Mouse (Mus musculus): Measurements from ENCODE around the gene Oscar. TPM values are rescaled to one million over a fixed set of nuclear protein-coding genes. Genes with fewer than 3 reads are reported as not detected.
"Not testable (repeated sequence)": the region's sequence is repeated elsewhere in the genome, so short reads cannot be mapped to it uniquely, and the experiment has no call there.

Oscar gene
- total RNA-seq, 2 experiments from 2014 or later: 0.52 to 0.81 TPM

- peak; percentile 86 for DNase-seq
Measured at GRCm38 (mm10) chr7:3609082-3609481, 6.9 kb downstream of the Oscar start.

GRCm38 (mm10) chr7:3608668-3609067, 7.3 kb downstream of the Oscar start:
- DNase-seq: no peak

GRCm38 (mm10) chr7:3607391-3607790, 8.6 kb downstream of the Oscar start:
- DNase-seq: no peak

GRCm38 (mm10) chr7:3606798-3607197, 9.2 kb downstream of the Oscar start:
- DNase-seq: peak; percentile 47

GRCm38 (mm10) chr7:3601119-3601518, 14.8 kb downstream of the Oscar start:
- peak; percentile 77 for DNase-seq

- DNase-seq: not testable (repeated sequence)
Measured at GRCm38 (mm10) chr7:3597755-3598154, 18.2 kb downstream of the Oscar start.

GRCm38 (mm10) chr7:3595146-3595545, 20.8 kb downstream of the Oscar start:
- peak; percentile 23 for DNase-seq

GRCm38 (mm10) chr7:3594686-3595085, 21.3 kb downstream of the Oscar start:
- no peak for DNase-seq

GRCm38 (mm10) chr7:3593855-3594254, 22.1 kb downstream of the Oscar start:
- no peak for DNase-seq

- DNase-seq: no peak
Measured at GRCm38 (mm10) chr7:3591534-3591933, 24.4 kb downstream of the Oscar start.

GRCm38 (mm10) chr7:3590550-3590949, 25.4 kb downstream of the Oscar start:
- DNase-seq: no peak

- no peak for DNase-seq
Measured at GRCm38 (mm10) chr7:3587292-3587691, 28.7 kb downstream of the Oscar start.

GRCm38 (mm10) chr7:3586255-3586654, 29.7 kb downstream of the Oscar start:
- no peak for DNase-seq

GRCm38 (mm10) chr7:3585763-3586162, 30.2 kb downstream of the Oscar start:
- no peak for DNase-seq

GRCm38 (mm10) chr7:3580029-3580428, 35.9 kb downstream of the Oscar start:
- DNase-seq: no peak

- DNase-seq: no peak
Measured at GRCm38 (mm10) chr7:3578952-3579546, 36.9 kb downstream of the Oscar start.

GRCm38 (mm10) chr7:3578196-3578595, 37.8 kb downstream of the Oscar start:
- DNase-seq: no peak

- no peak for DNase-seq
Measured at GRCm38 (mm10) chr7:3576354-3577124, 39.4 kb downstream of the Oscar start.

GRCm38 (mm10) chr7:3574216-3574615, 41.7 kb downstream of the Oscar start:
- DNase-seq: no peak

- no peak for DNase-seq
Measured at GRCm38 (mm10) chr7:3571847-3572246, 44.1 kb downstream of the Oscar start.

- not testable (repeated sequence) for DNase-seq
Measured at GRCm38 (mm10) chr7:3570580-3570979, 45.4 kb downstream of the Oscar start.

- no peak for DNase-seq
Measured at GRCm38 (mm10) chr7:3569725-3570124, 46.2 kb downstream of the Oscar start.

- no peak for DNase-seq
Measured at GRCm38 (mm10) chr7:3567336-3567735, 48.6 kb downstream of the Oscar start.
